Mouse (Mus musculus) lung, postnatal 4 days (tissue): ENCODE measurements at regions not wholly inside any gene's neighbourhood (a gene's known extent, or its start where the extent isn't known, plus 50 kb on each side); places are given as distances from the start of the nearest gene placed in this dataset.

ENCODE experiments used
- DNase-seq, 2 experiments: peaks; one replicate each; pipeline ENCODE4 v3.0.0; 2021

DNA sequence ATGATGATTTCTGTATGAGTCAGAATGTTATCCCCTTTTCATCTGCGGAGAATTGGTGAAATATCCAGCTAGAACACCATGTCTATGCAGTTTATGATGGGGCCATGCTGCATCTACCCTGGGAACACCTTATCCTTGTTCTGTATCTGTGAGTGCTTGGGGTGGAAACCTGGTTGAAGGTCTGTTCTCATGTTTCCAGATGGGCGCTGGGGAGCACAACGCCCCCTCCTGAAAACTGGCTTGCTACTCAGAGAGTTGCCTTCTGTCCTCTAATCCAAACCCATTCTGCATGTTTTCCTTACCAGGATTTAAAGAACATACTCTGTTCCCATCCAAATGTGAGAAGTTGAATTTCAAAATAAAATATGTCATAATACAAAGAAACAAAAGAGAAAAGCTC lies 1239.5 kb upstream of the Zeb2 start:
- no peak for DNase-seq

DNA sequence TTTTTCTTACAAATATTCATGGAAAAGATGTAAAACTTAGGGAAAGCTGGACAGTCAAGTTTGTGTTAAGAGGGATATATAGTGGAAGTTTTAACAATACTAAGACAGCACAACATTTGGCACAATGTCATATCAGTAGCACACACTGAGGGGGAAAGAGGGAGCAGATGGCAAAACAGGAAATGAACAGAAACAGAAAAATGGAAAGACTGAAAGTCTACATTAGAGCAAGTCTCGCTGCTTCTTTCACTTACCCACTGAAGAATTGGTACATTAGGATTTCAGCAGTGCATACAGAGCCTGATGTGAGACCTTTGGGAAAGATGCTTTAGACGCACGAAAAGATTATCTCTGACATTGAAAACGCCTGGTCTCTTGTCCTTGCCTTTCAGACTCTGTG lies 1223.5 kb upstream of the Zeb2 start:
- no peak for DNase-seq

DNA sequence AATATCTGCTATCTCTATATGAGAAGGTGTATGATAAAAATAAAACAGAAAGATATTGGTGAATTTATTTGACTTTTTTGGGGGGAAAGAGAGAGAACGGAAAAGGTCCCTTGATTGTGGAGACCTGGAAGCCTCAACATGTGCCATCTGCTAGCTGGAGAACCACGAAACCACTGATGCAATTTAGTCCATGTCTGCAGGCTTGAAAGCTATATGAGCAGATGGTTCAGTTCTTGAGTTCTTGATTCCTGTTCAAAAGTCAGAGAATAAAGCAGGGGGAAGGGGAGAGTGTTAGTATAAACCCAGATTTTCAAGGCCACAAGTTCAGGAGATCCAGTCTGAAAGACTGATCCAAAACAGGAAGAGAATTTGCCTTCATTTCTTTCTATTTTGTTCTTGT lies 1199.5 kb upstream of the Zeb2 start:
- no peak for DNase-seq

DNA sequence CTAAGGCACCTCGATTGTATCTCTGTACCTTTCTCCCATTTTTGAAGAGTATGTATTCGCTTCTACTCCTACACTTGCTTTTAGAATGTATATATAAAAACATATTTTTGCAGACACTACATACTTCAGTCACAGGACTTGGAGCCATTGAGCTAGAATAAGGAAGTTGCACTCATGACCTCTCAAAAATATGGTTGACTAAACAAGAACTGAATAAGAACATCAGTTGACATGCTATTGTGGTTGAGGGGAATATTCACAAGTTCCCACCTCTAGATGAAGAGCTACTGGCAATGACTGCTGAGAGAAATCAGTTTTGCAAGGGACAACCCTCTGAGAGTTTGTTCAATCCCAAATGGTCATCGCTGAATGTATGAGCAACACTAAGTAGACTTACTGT lies 1198.0 kb upstream of the Zeb2 start:
- DNase-seq, result no peak

DNA sequence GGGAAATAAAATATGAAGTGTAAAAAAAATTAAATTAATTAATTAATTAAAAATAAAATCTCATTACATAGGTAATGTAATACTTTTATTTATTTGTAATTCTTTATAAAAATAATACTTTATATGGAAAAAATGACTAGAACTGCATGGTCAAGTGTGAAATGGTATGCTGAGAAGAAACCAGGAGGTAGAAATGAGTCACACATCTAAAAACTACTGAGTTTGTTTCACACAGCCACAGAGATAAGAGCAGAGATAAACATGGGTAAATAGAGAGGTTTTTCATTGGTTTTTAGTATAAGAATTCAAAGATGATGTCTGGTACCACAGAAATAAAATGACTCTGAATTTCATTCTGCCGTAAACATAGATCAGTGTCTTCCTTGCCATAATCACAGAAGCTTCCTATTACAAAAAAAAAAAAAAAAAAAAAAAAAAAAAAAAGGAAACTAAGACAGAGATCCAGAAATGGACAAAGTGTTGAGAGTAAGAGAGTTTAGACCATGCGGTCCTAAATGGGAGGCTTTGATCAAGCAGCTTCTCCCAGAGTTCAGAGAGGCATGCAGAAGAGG lies 1190.5 kb upstream of the Zeb2 start:
- DNase-seq, result no peak

DNA sequence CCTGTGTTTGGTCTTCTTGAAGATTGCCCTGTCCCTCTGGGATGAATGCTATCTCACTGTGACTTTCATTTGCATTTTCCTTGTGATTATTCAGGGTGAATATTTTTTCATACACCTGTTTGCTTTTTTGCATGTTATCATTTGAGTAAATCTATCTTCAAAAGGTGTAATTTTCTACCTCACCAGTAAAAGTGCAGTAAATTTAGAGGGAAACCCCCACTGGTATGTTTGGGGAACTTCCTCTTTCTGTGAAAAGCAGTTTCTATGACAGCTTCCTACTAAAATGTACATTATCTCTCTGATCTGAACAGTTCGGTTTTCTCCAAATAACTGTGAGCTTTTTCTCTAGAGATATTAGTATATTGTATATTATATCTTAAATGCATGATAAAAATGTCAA lies 1185.4 kb upstream of the Zeb2 start:
- no peak for DNase-seq

DNA sequence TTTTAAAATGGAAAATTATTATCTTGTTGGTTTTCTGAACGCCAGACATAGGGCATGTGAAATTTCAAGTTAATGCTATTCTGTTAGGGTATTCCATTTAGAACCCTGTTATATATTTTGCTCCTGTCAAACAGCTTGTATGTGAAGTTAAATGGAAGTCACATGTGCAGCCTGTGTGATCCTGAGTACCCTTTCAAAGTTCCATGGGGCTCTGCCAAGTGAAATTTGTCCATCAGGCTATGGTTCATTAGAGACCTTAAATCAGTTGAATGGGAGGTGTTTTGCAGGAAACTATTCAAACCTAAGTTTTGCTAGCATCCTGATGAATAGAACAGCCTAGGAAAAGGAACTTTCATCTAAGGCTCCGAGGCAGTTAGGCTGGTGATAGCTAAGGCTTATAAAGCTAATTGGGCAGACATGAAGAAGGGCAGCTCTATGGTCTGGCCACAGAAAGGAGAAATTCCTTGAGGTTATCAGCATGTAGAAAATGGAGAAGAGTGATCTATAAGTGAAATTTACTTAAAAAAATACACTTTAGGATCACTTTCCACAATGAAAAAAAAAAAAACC lies 1180.2 kb upstream of the Zeb2 start:
- DNase-seq, result no peak

DNA sequence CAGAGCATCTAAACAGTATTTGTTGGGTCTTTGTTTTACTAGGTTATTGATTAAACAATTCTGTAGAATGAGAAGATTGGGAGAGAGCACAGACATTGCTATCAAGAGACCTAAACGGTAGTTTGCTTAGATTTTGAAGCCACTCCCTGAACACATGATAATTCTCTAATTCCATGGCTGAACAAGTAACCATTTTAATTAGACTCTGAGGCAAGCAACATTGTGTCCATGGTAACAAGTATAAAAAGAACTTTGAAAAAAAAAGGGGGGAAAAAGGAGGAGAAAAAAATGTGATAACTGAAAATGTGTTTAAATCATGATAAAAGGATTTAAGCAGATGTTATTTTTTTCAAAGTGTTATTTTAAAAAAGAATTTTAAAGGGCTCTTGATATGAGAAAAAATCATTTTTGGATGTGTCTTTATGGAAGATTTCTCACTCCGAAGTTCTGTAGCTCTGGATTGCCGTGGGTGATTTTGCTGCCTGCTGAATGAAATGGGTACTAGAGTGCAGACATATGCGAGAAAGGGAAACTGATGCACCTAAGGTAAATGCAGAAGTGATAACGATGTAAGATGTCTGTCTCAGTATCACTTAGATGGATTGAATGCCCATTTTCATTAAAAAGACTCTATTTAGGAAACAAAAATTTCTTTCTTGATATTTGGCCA lies 1166.9 kb upstream of the Zeb2 start:
- DNase-seq, result no peak

DNA sequence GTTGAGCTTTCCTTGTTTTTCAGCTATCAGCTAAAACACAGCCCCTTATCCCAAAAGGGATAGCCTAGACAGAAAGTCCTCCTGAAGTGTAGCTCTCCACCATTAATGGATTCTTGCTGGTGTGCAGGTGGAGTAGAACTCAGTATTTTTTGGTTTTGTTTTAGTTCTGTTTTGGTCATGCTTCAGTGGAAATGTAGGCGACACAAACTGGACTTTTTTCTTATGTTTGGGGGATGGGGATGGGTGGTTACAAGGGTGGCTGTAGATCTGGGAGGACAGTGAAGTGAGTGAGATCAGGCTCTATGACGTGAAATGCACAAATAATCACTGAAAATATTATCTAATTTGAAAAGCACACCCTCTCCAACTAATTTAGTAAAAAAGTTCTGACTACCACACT lies 1163.6 kb upstream of the Zeb2 start:
- DNase-seq, result no peak

DNA sequence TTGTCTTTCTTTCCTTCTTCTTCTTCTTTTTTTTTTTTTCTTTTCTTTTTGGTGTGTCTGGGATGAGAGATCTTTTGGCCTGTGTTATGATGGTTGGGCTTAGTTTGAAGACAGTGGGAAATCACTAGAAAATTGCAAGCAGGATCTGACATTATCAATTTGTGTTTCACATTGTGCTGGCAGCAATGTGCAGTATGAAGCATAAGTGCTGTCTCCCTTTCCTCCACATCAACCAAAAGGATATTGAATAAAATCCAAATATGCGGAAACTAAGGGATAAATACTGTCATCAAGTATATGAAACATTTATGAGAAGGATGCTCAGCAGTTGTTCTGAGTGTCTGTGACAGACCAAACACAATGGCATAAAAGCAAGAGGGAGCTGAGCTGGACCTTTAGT lies 1144.4 kb upstream of the Zeb2 start:
- DNase-seq, result no peak

DNA sequence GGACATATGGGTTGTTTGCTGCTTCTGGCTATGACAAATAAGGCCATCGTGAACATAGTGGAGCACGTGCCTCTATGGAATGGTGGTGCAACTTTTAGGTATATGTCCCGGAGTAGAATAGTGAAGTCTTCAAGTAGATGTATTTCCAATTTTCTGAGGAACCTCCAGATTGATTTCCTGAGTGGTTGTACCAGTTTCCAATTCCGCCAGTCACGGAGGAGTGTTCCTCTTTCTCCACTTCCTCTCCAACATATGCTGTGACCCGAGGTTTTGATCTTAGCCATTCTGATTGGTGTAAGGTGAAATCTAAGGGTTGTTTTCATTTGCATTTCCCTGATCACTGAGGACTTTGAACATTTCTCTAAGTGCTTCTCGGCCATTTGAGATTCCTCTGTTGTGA lies 1134.4 kb upstream of the Zeb2 start:
- no peak for DNase-seq

DNA sequence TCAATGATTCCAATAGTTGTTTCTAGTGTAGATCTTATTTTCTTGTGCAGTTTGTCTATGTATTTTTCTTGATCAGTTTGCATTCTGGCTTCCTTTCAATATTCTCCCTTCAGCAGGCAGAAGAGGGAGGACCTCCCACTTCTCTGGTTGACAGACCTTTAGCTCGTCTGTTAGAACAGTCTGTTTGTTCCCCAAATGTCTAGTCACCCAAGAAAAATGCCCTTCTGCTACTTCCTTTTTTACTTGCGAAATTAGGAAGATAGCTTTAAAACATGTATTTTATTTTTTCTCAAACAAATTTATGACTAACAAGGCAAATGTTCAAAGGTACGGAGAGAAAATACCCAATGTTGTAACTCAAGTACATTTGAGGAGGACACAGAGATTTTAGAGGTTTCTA lies 1128.5 kb upstream of the Zeb2 start:
- no peak for DNase-seq

DNA sequence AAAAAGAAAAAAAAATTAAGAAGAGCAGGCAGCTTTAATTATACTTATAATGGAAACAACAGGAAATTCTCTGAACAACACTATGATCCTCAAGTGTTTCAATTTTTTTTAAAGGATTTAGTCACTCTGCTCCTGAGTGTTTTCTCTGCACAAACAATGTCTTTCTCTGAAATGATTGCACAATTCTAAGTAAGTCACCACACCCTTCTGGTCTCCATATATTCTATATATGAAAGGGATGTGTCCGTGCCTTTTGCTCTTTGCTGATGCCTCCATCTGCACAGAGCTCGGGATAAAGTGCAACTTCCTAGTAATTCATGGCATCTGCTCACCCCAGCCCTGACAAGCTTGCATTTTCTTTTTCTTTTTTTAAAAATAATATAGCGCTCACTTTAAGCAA lies 1127.5 kb upstream of the Zeb2 start:
- DNase-seq, result no peak

DNA sequence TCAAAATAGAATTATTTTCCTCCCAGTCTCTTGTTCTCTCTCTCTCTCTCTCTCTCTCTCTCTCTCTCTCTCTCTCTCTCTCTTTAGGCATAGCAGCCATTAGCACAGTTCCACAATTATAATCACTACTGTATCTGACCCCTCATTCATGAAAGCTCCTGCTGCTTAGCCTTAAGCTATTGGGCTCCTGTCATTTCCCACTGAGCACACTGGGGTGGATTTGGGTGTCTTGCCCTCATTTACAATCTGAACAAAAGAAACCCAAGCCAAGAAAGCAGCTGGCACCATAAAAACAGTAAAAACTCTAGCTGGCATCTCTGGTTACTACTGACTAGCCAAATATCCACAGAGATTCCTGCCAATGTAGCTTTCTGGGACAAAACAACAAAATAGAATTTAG lies 1125.6 kb upstream of the Zeb2 start:
- DNase-seq, result no peak

DNA sequence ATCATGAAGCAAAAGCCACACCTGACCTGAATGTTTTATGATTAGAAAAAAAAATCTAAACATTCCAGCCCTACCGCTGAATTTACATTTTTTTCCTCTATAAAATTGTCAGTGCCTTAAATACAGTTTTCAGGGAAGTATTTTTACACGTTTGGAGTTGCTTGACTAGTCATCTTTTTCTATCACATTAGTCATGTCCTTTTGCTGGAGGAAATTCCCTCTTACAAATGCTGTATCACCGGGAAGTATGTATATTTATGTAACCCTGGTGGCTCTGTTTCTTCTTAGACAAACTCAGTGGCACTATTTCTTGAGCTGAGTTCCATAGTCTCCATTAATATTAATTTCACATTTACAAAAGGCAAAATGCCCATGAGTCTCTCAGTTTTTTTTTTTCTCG lies 1122.7 kb upstream of the Zeb2 start:
- DNase-seq, result no peak

DNA sequence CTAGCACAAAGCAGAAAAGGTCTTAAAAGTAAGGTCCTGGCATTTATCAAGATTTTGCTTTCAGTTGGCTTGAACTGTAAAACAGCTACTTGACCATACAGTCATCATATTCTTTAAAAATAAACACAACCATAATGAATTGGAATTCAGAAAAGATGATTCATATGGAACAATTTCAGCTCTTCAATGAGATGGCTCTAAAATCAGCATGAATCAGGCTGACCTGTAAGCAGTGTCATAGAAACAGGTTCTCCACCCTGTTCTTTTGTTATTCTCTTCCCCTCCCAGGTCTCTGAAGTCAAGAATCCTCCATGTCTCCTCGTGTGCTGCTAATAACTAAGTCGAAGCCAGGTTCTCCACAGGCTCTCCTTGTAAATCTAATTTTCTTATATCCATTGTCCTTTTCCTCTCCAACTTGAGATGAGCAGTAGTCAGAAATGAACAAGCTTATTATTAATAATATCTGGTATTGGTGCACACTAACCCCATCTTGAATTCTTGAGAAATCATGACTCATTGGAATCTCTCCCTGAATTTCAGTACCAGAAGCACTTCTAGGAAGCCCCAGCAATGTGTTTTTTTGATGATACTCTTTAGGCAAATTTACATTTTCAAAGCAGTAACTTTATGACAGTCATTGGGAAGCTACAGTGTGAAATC lies 1113.7 kb upstream of the Zeb2 start:
- DNase-seq, result no peak

DNA sequence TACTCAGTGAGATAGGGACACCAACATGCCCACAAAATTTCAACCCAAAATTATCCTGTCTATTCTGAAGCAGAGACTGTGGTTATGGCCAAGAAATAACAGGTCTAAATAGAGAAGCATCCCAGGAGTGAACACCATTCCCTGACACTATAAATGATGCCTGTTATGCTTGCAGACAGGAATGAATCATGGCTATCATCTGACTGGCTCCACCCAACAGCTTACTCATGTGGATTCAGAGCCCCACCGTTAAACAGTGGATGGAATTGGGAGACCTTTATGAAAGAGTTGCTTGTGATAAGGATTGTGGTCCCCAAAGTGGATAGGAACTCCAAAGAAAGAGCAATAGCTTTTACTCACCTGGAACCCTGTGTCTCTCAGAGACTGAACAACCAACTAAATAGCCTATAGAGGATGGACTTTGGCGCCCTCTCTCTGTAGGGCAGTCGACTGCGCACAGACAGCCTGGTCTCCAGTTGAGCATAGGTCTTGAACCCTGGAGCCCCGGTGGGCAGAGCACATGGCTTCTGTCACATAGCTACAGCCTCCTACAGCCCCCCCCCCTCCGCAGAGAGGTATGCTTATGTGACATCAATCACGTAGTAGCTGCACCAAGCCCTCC lies 1101.3 kb upstream of the Zeb2 start:
- no peak for DNase-seq

DNA sequence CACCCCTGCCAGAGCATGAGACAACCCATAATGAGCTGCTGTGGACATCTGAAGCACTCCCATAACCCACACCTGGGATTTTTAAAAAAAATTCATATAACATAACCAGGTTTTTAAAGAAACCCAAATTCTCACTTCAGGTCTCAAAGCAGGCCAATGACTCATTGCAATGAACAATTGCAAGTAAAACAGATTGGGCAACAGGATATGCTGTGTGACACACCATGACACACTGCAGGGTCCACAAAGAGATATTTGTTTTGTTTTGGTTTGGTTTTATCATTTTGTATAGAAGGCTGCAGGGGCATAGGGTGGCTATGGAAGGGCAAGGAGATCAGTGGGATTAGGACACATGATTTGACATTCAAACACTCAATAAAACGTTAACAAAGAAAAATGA lies 1082.1 kb upstream of the Zeb2 start:
- DNase-seq, result no peak

DNA sequence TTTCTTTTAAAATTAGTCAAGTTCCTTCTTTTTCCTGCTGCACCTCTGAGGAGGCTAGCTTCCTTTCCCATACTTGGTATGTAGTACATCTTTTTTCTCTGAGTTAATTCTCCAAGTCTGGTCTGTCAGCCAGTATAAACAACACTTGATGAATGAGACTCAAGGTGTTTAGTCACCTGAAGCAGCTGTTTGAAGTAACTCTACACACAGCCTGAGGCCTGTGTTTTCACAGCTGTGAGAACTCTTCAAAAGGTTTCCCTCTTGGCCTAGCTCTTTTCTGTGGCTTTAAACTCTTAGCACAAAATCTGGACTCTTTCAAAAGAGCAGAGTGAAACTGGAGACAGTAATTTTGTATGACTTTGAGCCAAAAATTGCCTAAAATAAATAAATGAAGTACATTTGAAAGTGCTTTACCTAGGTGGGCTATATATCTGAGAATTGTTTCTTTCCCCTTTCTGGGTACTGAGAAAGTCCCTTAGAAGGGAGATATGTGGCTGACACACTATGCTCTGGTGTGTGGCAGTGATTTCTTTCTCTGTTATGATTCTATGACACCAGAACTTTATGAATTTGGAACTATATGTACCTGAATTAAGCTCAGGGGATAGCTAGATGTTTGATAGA lies 1070.2 kb upstream of the Zeb2 start:
- no peak for DNase-seq

DNA sequence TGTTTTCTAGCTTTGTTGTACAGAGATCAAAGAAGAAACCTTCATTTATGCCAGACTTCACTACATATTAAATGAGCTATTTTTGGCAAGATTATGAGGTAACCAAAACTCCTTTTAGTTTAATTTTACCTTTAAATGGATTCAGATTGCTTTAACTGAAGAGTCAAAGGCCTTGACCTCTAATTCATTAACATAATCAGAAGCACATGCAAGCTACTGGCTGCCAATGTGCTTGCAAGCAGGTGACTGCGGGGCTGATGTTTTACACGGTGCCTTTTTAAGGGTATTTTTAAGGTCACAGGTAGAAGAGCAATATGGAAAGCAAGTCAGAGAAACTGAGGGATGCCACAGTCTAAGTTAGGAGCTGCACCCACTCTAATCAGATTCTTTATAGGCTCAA lies 1066.0 kb upstream of the Zeb2 start:
- DNase-seq, result no peak

DNA sequence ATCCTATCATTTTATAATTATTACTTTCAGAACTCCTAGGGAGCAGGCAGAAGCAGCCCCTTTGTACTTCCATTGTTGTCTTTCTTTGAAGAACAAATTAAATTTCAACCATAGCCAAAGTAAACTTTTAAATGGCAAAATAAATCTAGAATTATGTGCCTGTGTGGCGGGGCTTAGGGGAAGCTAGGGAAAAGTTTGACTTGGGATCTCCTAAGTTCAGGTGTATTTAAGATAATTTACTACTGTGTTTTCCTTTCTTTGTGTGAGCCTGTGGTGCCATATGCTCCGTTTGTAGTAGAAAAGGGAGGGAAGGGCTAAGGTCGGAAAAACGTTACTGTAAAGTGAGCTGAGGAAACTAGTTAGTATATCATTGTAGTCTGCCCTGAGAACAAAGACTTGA lies 1062.5 kb upstream of the Zeb2 start:
- DNase-seq, result no peak

DNA sequence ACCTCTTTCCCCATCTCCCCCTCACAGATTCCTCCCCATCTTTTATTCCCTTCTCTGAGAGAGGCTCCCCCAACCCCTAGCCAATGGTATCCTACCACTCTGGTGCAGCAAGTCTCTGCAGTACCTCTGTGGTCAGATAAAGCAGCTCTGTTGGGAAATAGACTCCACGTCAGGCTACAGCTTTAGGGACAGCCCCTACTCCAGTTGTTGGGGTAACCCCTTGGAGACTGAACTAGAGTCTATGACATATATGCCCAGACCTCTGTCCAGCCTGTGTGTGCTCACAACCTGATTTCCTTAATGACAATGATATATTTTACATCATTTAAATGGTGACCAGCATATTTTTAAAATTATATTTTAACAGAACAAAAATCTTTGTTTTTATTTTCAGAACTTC lies 1051.3 kb upstream of the Zeb2 start:
- no peak for DNase-seq

DNA sequence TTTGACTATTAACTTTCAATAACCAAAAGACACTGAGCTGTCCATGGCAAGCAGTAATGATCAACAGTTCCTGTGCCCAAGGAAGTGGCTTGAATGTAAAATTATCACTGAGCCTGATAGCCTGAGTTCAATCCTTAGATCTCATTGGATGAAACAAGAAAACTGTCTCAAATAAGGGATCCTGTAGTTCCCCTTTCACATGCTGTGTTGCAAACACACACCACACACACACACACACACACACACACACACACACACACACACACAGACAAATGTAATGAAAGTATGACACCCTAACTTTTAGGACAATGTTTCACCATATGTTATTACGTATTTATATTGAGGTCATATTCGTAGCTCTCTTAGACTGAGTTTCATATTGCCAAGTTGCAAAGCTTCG lies 1032.7 kb upstream of the Zeb2 start:
- DNase-seq, result no peak

DNA sequence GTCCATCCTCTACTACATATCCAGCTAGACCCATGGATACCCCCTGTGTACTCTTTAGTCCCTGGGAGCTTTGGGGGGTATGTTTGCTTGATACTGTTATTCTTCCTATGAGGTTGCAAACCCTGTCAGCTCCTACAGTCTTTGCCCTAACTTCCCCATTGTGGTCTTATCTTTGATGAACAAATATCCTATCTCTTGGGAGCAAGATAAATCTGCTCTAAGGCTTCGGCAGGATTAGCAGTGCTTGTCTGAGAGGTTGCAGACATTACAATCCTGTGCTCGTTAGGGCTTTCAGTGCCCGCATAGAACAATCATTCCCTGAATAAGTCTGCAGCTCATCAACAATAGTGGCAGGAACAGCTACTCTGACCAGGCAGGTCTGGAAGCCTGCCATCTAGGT lies 1002.7 kb upstream of the Zeb2 start:
- DNase-seq, result no peak
